Mouse (Mus musculus) kidney, embryonic 16.5 days (tissue): ENCODE data around the gene Med12. TPM values are rescaled to one million over a fixed set of nuclear protein-coding genes. Genes with fewer than 3 reads are reported as not detected.

Experiments
- ATAC-seq: fragments of 200-750 bp; cut with Nextera tagmentation; 2 replicates; pipeline ENCODE4 v1.8.0; 2017; ENCODE audit warnings: moderate TSS enrichment; ENCODE audit not compliant: low FRiP score, low TSS enrichment
- H3K27ac ChIP-seq: fragments of 300-500 bp; sonication (generic); 2 replicates; pipeline ENCODE4 v1.5.1; 2014; ENCODE audit warnings: low read length
- H3K27me3 ChIP-seq: fragments of 300-500 bp; sonication (generic); 2 replicates; pipeline ENCODE4 v1.6.1; 2014; ENCODE audit warnings: low read length, control low read depth, mixed read lengths; ENCODE audit not compliant: insufficient read depth
- H3K36me3 ChIP-seq: fragments of 300-500 bp; sonication (generic); 2 replicates; pipeline ENCODE4 v1.6.1; 2014; ENCODE audit warnings: low read length, control low read depth, mixed read lengths; ENCODE audit not compliant: insufficient read depth
- H3K4me1 ChIP-seq: fragments of 300-500 bp; sonication (generic); 2 replicates; pipeline ENCODE4 v1.6.1; 2014; ENCODE audit warnings: low read length, control low read depth, mixed read lengths; ENCODE audit not compliant: insufficient read depth
- H3K4me2 ChIP-seq: fragments of 300-500 bp; sonication (generic); replicated peaks from 2 replicates; pipeline ENCODE4 v1.6.1; 2014; ENCODE audit warnings: low read depth, low read length
- H3K4me3 ChIP-seq: fragments of 300-500 bp; sonication (generic); 2 replicates; pipeline ENCODE4 v1.5.1; 2014; ENCODE audit warnings: mild to moderate bottlenecking, low read length
- H3K9ac ChIP-seq: fragments of 300-500 bp; sonication (generic); replicated peaks from 2 replicates; pipeline ENCODE4 v1.6.1; 2014; ENCODE audit warnings: low read length
- H3K9me3 ChIP-seq: fragments of 300-500 bp; sonication (generic); 2 replicates; pipeline ENCODE4 v1.6.1; 2016; ENCODE audit warnings: low read length, control low read depth
- WGBS: fragments of 180-500 bp; shearing (Covaris S2); extraction: QIAGEN DNeasy Blood & Tissue Kit; methylation state at CpG from one replicate; pipeline ENCODE4 v1.1.7; 2014; 5-methylcytosine and 5-hydroxymethylcytosine counted together
- polyA plus RNA-seq: library from polyadenylated mRNA; unstranded; fragments of >200 nt; fragmentation: Nextera tagmentation; extraction: Ambion mirVana; gene quantifications from 2 replicates; pipeline ENCODE4 v1.2.1, GENCODE M21; 2015

The Med12 gene
- 40.8 and 42.3 TPM in 2 replicates for polyA plus RNA-seq

DNA sequence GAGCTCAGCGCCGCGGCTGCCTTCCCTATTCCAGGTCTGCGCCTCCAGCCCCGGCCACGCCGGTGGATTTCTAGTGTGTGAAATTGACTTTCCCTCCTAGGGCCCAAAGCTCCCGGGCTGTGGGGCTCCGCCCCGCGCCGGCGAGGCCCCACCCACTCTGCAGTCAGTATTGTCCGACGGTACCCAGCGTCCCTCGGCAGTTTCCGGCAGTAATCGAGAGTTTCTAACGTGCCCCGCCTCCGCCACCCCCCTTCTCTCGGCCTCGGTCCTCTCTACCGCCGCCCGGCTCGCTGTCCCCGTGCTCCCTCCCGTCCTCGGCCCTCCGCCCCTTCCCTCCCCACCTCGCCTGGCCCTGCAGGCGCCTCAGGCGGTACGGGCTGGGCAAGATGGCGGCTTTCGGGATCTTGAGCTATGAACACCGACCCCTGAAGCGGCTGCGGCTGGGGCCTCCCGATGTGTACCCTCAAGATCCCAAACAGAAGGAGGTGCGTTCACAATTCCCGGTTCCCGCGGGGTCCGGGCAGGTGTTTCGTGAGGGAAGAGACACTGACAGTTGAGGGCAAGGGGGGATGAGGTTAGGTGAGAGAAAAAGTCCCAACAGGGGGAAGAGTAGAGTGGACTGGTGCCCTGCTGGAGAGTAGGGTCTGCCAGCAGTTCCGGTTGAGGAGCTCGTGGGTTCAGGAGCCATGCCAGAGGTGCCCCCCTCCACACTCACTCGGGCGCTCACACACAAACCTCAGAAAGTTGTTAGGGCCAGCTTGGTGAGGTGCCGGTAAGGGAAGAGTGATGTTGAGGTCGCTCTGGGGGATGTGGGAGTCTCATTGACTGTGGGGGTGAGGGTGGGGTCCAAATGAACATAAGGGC lies at the start of gene Med12:
Gene Med12, plus strand, starts transcription at position 156 of the 864 bp plus-strand sequence.
- Histone ChIP-seq H3K27ac (peak within 1 kb of the TSS; percentile 80), H3K9ac (peak within 1 kb of the TSS; percentile 79), H3K4me2 (peak within 1 kb of the TSS; percentile 56), H3K36me3 (peaks cover 16% of the 10 kb centered on the region; the same call in 1 of the 2 replicates), H3K27me3 (peaks cover 11% of the 10 kb centered on the region; the same call in 1 of the 2 replicates), H3K9me3 (no peaks in the 10 kb centered on the region), H3K4me3 (peak within 1 kb of the TSS; percentile 65), H3K4me1 (peaks cover 9% of the 10 kb centered on the region; the same call in 1 of the 2 replicates)
- 18% methylated on average over 53 of the region's 54 CpGs for WGBS
- peak; percentile 99 for ATAC-seq

DNA sequence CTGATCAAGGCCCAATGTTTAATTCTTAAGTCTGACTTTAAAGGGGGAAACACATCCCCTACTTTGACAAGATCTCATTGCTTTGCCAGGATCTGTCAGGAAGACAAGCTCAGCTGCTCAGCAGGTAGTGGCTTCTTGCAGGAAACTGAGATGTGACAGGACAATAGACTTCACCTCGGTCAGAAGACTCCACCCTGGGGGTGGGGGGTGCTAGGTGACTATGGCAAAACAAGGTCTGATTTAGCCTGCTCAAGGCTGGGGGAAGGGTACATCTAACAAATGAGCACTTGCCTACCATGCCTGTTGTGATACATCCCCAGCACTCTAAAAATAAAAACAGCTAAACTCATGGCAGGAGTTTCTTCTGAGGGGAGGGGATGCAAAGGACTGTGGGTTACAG lies 28.8 kb upstream of the Med12 start:
- no peak for ATAC-seq
- Histone ChIP-seq H3K36me3 (no peaks in the 10 kb centered on the region), H3K27me3 (peaks cover 6% of the 10 kb centered on the region; the same call in 1 of the 2 replicates), H3K27ac (no peak overlapping the region), H3K4me3 (no peak overlapping the region), H3K9ac (no peak overlapping the region), H3K9me3 (no peaks in the 10 kb centered on the region), H3K4me1 (no peaks in the 10 kb centered on the region), H3K4me2 (no peak overlapping the region)
- WGBS = 24% methylated on average over 1 of the region's 1 CpGs

DNA sequence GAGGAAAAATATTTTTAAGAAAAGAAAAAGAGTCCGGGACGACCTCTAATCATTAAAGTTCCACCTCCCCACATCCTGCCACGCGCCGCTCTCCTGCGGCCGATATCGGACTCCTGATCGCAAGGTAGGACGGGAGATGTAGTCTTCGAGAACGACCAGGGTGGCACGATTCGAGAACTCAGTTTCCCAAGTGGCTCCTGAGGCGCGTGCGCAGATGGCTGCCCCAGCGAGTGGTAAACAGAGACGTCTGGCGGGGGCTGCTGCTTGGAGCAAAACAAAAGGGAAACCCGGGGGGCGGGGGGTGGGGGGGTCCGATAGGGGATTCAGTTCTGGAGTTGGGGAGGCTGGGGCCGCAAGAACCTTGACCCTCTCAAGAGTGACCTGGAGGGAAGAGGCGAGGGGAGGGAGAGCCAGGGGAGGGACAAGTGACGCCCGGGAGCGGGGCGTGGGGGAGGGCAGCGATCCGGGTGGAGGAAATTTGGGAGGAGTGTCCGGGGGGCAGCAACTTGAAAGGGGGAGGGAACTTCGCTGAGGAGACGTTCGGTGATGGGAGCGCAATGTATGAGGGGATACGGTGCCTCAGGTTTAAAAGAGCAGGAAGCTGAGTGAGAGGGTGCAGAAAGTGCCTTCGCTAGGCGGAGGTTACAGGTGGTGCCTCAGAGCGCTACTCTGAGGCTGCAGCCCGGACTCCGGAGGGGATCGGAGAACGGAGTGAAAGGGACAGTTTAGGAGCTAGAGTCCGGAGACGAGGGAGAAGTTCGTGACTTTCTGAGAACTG lies 19.7 kb upstream of the Med12 start, which contains the start of gene Foxo4:
Gene Foxo4, plus strand, starts transcription at position 577 of the 778 bp plus-strand sequence.
- no peaks in the 10 kb centered on the region for H3K4me1 ChIP-seq
- H3K27ac ChIP-seq = peak within 1 kb of the TSS; percentile 68; the same call in 1 of the 2 replicates
- peaks cover 4% of the 10 kb centered on the region; the same call in 1 of the 2 replicates for H3K9me3 ChIP-seq
- H3K4me2 ChIP-seq = peak within 1 kb of the TSS; percentile 62
- WGBS = 24% methylated on average over 44 of the region's 47 CpGs
- H3K27me3 ChIP-seq = no peaks in the 10 kb centered on the region
- peak within 1 kb of the TSS; percentile 68 for H3K9ac ChIP-seq
- 0 out of 2 replicates have a peak, but pooled peaks cover 5% of the 10 kb centered on the region for H3K36me3 ChIP-seq
- peak; percentile 94 for ATAC-seq
- peak within 1 kb of the TSS; percentile 61 for H3K4me3 ChIP-seq

DNA sequence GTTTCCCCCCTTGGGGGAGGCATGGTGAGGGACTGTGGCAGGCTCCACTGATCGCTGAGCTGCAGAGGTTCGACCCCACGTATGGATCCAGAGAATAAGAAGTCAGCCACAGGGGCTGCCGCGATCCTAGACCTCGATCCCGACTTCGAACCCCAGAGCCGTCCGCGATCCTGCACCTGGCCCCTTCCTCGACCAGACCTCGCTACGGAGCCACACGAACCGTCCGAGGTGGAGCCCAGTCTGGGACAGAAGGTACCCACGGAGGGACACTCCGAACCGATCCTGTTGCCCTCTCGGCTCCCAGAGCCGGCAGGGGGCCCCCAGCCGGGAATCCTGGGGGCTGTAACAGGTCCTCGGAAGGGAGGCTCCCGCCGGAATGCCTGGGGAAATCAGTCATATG lies 19.1 kb upstream of the Med12 start:
- Histone ChIP-seq H3K4me2 (peak overlapping the region; percentile 62), H3K27ac (peak overlapping the region; percentile 68; the same call in 1 of the 2 replicates), H3K9ac (peak overlapping the region; percentile 68), H3K4me3 (peak overlapping the region; percentile 61), H3K36me3 (0 out of 2 replicates have a peak, but pooled peaks cover 5% of the 10 kb centered on the region), H3K4me1 (no peaks in the 10 kb centered on the region), H3K9me3 (peaks cover 4% of the 10 kb centered on the region; the same call in 1 of the 2 replicates), H3K27me3 (no peaks in the 10 kb centered on the region)
- peak; percentile 53 for ATAC-seq
- 19% methylated on average over 26 of the region's 26 CpGs for WGBS

DNA sequence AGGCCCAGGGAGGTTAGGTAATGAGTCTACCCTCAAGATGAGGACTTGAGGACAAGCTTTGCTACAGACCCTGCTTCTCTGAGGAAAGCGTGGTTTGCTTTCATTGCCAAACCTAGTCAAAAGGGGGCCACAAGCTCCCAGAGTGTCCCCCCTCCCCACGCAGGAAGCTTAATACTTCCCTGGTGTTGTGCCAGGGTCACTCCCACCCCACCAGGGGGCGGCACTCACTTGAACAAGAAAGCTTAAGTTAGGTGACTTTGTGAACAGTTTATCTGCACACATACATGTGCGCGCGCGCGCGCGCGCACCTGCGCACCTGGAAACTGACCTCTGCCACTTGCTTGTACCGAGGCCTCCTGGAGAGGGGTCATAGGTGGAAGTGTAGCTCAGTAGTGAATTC lies 17.2 kb upstream of the Med12 start:
- no peak for ATAC-seq
- Histone ChIP-seq H3K27ac (no peak overlapping the region), H3K36me3 (0 out of 2 replicates have a peak, but pooled peaks cover 5% of the 10 kb centered on the region), H3K4me2 (peak overlapping the region; percentile 62; the same call in 1 of the 2 replicates), H3K4me3 (peak overlapping the region; percentile 61; the same call in 1 of the 2 replicates), H3K9me3 (peaks cover 4% of the 10 kb centered on the region; the same call in 1 of the 2 replicates), H3K4me1 (peaks cover 12% of the 10 kb centered on the region), H3K27me3 (no peaks in the 10 kb centered on the region), H3K9ac (no peak overlapping the region)
- 84% methylated on average over 13 of the region's 13 CpGs for WGBS

DNA sequence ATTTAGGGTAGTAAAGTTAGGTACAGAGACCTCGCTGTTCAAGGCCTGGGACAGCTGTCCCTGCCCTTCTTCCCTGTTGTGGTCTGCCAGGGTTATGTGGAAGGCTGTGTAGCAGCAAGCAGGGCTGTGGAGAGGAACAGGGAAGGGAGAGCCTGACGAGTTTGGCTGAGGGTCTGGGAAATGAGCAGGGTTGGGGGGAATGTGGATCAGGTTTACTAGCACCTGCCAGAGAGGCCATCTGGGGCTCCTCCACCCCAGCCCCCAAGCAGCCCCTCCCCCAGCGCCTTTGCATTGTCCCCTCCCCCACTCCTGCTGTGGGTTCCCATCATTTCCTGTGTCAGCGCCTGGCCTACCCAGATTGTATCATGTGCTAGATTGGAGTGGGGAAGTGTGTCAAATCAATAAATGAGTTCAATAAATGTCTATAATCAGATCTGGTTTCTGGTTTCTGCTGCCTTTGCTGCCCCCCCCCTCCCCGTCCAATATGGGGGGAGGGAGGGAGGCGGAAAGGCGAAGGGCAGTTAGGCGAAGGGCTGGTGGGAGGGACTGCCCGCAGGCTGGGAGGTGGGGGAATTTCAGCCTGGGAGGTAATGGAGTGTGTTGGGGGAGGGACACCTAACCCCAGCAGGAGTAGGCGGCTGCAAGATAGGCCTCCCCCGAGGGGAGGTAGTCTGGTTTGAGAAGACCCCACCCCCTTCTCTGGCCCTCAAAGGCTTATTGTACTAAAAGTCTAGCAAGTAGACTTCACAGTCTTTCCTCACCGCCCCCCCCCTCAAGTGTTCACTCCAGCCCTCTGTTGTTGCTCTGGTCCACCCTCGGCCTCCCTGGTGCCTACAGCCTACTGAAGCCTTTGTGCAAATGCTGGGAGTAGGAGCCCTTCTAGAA lies 13.1 kb upstream of the Med12 start:
- 24% methylated on average over 11 of the region's 13 CpGs for WGBS
- Histone ChIP-seq H3K27me3 (peaks cover 3% of the 10 kb centered on the region; the same call in 1 of the 2 replicates), H3K9ac (no peak overlapping the region), H3K4me3 (no peak overlapping the region), H3K4me1 (peaks cover 12% of the 10 kb centered on the region), H3K36me3 (0 out of 2 replicates have a peak, but pooled peaks cover 5% of the 10 kb centered on the region), H3K9me3 (no peaks in the 10 kb centered on the region), H3K4me2 (peak overlapping the region; percentile 7; the same call in 1 of the 2 replicates), H3K27ac (peak overlapping the region; percentile 77)
- ATAC-seq = peak; percentile 85

DNA sequence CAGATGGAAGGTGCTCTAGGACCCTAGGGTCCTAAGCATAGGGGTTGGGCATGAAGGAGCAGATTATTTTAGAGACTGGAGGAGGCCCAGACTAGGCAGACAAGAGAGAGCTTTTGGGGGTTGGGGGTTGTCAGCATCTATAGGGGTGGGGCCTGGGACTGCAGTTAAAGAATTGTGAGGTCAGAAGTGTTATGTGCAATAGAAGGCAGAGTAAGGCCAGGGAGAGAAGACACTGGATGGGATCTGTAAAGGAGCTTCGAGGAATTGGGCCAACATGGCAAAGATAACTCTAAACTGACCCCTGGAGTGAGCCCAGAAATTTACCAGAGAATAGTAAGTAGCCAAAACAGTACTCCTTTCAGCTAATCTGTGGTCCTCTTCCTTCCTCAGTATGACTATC lies 9.9 kb upstream of the Med12 start, which contains the start of gene Gm614:
Gene Gm614, minus strand, starts transcription at position 101 of the 400 bp plus-strand sequence.
- Histone ChIP-seq H3K9me3 (no peaks in the 10 kb centered on the region), H3K4me2 (no peak within 1 kb of the TSS), H3K36me3 (no peaks in the 10 kb centered on the region), H3K9ac (no peak within 1 kb of the TSS), H3K27me3 (peaks cover 5% of the 10 kb centered on the region; the same call in 1 of the 2 replicates), H3K4me1 (peaks cover 12% of the 10 kb centered on the region), H3K27ac (peak within 1 kb of the TSS; percentile 14; the same call in 1 of the 2 replicates), H3K4me3 (no peak within 1 kb of the TSS)
- ATAC-seq = no peak
- 74% methylated on average over 1 of the region's 1 CpGs for WGBS

DNA sequence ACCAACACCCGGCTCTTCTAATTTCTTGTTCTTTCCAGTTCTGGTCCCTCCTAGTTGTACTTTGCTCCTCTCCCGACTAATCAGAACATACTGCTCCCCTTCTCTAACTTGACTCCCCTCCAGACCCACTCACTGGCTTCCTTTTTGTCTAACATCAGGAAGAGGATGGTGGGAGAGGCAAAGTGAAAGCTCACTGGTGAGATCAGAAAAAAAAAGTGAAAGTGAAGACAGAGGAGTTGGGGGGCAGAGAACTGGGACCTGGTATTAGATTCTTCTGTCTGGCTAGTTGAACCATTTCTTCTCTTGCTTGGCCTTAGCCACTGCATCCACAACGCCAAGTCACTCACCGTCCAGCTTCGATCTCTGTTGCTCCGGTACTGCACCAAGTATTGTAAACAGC lies 7.2 kb upstream of the Med12 start:
- H3K4me3 ChIP-seq = no peak overlapping the region
- no peaks in the 10 kb centered on the region for H3K9me3 ChIP-seq
- no peak overlapping the region for H3K4me2 ChIP-seq
- H3K36me3 ChIP-seq = no peaks in the 10 kb centered on the region
- H3K9ac ChIP-seq = no peak overlapping the region
- H3K27me3 ChIP-seq = peaks cover 13% of the 10 kb centered on the region; the same call in 1 of the 2 replicates
- H3K27ac ChIP-seq = no peak overlapping the region
- WGBS = 86% methylated on average over 6 of the region's 6 CpGs
- H3K4me1 ChIP-seq = no peaks in the 10 kb centered on the region
- no peak for ATAC-seq
